Mouse (Mus musculus) lung, postnatal 36 days (tissue): Measurements from ENCODE around the gene Olfr954.

Experiments used
- DNase-seq: peaks from one replicate; pipeline ENCODE4 v3.0.0; 2022; ENCODE audit warnings: mixed read lengths

The Olfr954 gene

DNA sequence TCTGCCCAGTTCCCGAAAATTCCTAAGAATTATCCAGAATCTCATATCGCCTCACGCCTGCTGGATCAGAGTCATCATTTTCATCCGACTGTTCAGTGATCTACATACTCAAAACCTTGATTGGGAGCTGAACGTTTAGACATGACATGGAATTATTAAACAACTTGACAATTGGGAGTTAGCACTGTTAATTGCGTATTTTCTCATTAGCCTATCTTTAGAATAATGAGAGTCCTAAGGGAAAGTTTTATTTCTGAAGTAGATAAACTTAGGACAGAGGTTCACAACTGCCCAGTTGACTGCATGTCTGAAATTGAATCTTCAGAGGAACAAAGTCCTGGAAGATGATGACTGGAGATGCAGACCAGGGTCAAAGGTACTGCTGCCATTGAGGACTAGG is at the start of gene Olfr954:
Olfr954 (plus strand) TSS at position 301 of the 400 bp plus-strand sequence.
- DNase-seq: no peak

DNA sequence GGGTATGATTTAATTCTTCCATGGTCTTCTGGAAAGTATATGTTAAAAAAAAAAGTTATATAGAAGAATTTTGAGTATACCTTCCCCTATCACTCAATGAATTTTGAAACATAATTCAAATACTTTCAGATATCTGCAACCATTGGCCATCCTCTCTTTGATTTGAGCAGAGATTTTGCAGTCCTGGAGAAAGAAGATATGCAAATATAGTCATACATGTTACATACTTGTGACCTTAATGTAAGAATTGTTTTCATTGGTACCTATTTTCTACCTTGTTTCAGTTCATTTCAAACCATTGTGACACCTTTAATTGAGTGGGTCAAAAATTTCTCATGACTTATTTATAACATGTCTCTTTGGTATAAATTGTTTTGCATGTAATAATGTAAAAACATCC is 29.5 kb upstream of the Olfr954 start, which contains the start of gene Olfr952:
Olfr952 (minus strand) TSS at position 101 of the 400 bp plus-strand sequence.
- DNase-seq: no peak

GRCm38 (mm10) chr9:39471844-39472243 is 15.3 kb downstream of the Olfr954 start, which contains the start of gene Olfr955:
TSS of gene Olfr955 (minus strand) at chr9:39471944.
- no peak for DNase-seq

DNA sequence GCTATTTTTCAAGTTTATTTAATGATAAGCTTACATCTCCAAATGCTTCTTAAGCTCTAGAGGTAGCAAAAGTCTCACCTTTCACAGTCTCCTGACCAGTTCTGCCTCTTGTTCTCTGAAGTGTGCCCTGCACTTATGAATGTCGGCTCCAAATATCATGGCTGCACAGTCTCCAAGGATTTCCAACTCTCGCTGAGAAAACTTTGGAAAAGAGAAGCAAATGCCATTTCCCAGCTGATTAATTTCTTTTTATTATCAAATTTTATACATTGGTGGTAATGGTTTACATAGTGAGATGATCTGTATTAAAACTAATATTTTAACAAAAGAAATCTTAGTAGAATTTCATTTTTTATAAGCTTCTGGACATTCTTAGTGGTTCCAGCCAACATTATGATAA is 37.4 kb downstream of the Olfr954 start, which contains the start of gene Olfr44:
Olfr44 (minus strand) TSS at position 101 of the 400 bp plus-strand sequence.
- DNase-seq: no peak

- DNase-seq: peak; percentile 18
Observed at GRCm38 (mm10) chr9:39508998-39509397, 52.5 kb downstream of the Olfr954 start.

GRCm38 (mm10) chr9:39509412-39509811 is 52.9 kb downstream of the Olfr954 start:
- no peak for DNase-seq
